Mouse (Mus musculus) limb, embryonic 11.5 days (tissue): ENCODE measurements around the gene Fkbp4. TPM values are rescaled to one million over a fixed set of nuclear protein-coding genes. Genes with fewer than 3 reads are reported as not detected.
A peak's percentile ranks its signal among the peaks of the same experiment; 100 is the strongest.

ENCODE experiments used
- ATAC-seq: fragments of 200-750 bp; cut with Nextera tagmentation; 2 replicates; pipeline ENCODE4 v1.8.0; 2017; ENCODE audit warnings: low read depth; ENCODE audit not compliant: insufficient number of reproducible peaks, low FRiP score, low TSS enrichment
- DNase-seq: peaks from one replicate; pipeline ENCODE4 v3.0.0-alpha.2; 2015; ENCODE audit warnings: low spot score
- H3K27ac ChIP-seq: fragments of 300-500 bp; sonication (generic); replicated peaks from 2 replicates; pipeline ENCODE4 v1.5.1; 2014; ENCODE audit warnings: low read depth, mild to moderate bottlenecking, low read length
- H3K27me3 ChIP-seq: fragments of 300-500 bp; sonication (generic); 2 replicates; pipeline ENCODE4 v1.6.1; 2014; ENCODE audit warnings: mild to moderate bottlenecking, low read length, mixed read lengths; ENCODE audit not compliant: control insufficient read depth, insufficient read depth
- H3K36me3 ChIP-seq: fragments of 300-500 bp; sonication (generic); 2 replicates; pipeline ENCODE4 v1.6.1; 2014; ENCODE audit warnings: mild to moderate bottlenecking, low read length, moderate library complexity, mixed read lengths; ENCODE audit not compliant: control insufficient read depth, insufficient read depth
- H3K4me1 ChIP-seq: fragments of 300-500 bp; sonication (generic); 2 replicates; pipeline ENCODE4 v1.6.1; 2014; ENCODE audit warnings: low read length, mixed read lengths; ENCODE audit not compliant: control insufficient read depth, insufficient read depth
- H3K4me2 ChIP-seq: fragments of 300-500 bp; sonication (generic); 2 replicates; pipeline ENCODE4 v1.6.1; 2014; ENCODE audit warnings: low read depth, mild to moderate bottlenecking, moderate library complexity; ENCODE audit not compliant: severe bottlenecking
- H3K4me3 ChIP-seq: fragments of 300-500 bp; sonication (generic); 2 replicates; pipeline ENCODE4 v1.5.1; 2014; ENCODE audit warnings: low read depth, low read length
- H3K9ac ChIP-seq: fragments of 300-500 bp; sonication (generic); 2 replicates; pipeline ENCODE4 v1.6.1; 2014; ENCODE audit warnings: mild to moderate bottlenecking, low read length
- H3K9me3 ChIP-seq: fragments of 300-500 bp; sonication (generic); 2 replicates; pipeline ENCODE4 v1.6.1; 2016; ENCODE audit warnings: low read length; ENCODE audit not compliant: control insufficient read depth
- WGBS: fragments of 180-500 bp; shearing (Covaris S2); extraction: QIAGEN DNeasy Blood & Tissue Kit; methylation state at CpG from one replicate; pipeline ENCODE4 v1.1.7; 2014; 5-methylcytosine and 5-hydroxymethylcytosine counted together
- polyA plus RNA-seq: library from polyadenylated mRNA; unstranded; fragments of >200 nt; fragmentation: Nextera tagmentation; extraction: Ambion mirVana; gene quantifications from 2 replicates; pipeline ENCODE4 v1.2.1, GENCODE M21; 2014

Fkbp4 gene
- 671 and 692 TPM in 2 replicates for polyA plus RNA-seq

DNA sequence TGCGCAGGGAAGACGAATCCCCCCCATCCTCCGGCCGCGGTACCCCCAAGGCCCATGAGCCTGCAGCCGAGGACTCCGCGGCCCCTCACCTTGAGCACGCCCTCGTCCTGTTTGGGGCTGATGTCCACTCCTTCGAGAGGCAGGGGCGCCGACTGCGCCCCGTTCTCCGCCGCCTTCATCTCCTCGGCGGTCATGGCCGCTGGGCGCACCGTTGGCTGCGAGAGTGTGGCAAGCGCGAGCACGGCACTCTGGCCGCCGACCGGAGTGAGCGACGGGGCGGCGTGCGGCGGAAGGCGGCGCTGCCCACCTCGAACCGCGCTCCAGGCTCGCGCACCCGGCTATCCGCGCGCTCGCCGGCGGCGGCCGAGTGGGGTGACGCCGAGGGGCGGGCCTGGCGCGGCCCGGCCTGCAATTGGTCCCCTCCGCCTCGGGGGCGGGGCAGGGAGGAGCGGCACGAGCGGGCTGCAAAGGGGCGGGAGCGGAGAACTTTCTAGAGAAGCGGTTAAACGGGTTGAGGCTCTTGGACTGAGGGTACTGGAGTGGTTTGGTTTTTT, at the start of gene Fkbp4:
TSS of gene Fkbp4 (minus strand) at position 361 of the 554 bp plus-strand sequence.
- ATAC-seq (peak; percentile 90), DNase-seq (peak; percentile 94)
- peak within 1 kb of the TSS; percentile 87 for H3K27ac ChIP-seq
- H3K27me3 ChIP-seq, result no peaks in the 10 kb centered on the region
- H3K36me3 ChIP-seq, result peaks cover 23% of the 10 kb centered on the region; the same call in 1 of the 2 replicates
- no peaks in the 10 kb centered on the region for H3K9me3 ChIP-seq
- H3K4me2 ChIP-seq, result peak within 1 kb of the TSS; percentile 51
- H3K4me1 ChIP-seq, result peaks cover 5% of the 10 kb centered on the region
- H3K9ac ChIP-seq, result peak within 1 kb of the TSS; percentile 98
- peak within 1 kb of the TSS; percentile 98 for H3K4me3 ChIP-seq
- WGBS, result under 1% methylated on average over 67 of the region's 67 CpGs

DNA sequence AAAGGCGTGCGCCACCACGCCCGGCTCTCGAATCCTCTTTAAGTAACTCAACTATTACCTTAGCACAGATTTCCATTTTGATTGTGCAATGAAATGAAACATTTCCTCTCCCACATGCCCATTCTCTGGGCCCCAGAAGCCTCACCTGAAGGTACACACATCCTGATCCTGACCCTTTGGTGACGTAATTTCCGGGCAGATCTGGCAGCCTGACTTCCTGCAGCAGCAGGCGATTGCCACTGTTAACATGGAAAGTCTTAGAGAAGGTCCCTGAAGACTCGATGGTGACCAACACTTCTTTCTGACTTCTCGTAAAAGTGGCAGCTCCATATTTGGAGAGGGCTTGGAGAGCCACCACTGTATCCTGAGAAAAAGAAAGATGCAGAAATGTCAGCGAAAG, 49.3 kb upstream of the Fkbp4 start:
- DNase-seq (no peak), ATAC-seq (no peak)
- H3K4me2 ChIP-seq, result no peak overlapping the region
- no peak overlapping the region for H3K27ac ChIP-seq
- H3K9me3 ChIP-seq, result no peaks in the 10 kb centered on the region
- no peaks in the 10 kb centered on the region for H3K27me3 ChIP-seq
- no peak overlapping the region for H3K4me3 ChIP-seq
- 91% methylated on average over 11 of the region's 11 CpGs for WGBS
- no peak overlapping the region for H3K9ac ChIP-seq
- no peaks in the 10 kb centered on the region for H3K36me3 ChIP-seq
- no peaks in the 10 kb centered on the region for H3K4me1 ChIP-seq

DNA sequence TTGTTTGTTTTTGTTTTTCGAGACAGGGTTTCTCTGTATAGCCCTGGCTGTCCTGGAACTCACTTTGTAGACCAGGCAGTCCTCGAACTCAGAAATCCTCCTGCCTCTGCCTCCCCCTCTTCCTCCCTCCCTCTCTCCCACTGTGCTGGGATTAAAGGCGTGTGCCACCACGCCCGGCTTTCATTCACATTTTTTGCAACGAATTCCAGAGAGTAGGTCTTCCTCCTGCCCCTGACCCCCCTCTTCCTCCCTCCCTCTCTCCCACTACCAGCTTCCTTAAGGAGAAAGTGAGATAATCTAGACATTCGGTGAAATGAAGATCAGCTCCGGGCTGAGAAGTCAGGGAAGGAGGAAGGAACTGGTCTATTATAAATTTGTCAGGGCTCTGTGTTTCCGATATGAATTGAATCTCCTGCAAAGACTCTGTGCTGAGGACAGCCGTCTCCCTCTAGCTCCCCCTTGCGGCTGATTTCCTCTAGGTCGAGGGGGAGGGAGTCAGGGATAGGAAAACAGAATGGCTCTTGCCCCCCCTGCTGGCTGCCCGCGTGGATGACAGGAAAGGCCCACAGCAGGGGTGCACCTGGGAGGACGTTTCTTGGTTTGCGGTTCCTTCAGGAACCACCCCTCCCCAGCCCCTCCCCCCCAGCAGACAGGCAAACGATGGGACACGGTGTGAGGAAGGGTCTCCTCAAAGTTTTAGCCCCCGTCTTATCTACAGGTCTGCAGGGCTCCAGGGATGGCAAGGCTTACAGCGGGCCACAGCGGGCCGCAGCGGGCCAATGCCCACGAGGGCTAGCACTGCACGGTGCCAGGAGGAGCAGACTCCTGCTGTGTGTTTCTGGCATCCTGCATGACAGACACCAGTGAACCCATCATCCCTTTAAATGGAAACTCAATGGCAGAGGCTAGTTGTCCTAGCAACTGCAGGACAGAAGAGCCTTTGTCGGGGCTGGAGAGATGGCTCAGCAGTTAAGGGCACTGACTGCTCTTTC, 41.3 kb upstream of the Fkbp4 start:
- ATAC-seq, result peak; percentile 84

DNA sequence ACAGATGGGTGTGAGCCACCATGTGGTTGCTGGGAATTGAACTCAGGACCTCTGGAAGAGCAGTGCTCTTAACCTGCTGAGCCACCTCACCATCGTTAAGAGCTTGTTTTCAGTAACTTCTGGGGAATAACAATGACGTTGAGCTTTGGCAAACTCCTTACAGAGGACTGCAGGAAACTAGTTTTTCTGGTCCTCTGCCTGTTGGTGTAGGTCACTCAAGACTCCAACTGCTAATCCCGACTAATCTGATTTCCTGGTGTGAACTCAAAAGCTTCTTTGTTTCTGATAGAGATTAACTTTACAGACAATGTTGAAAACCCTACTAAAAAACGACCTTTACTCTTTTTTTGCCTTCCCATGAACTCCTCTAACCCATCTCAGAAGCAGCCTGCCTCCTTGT, 39.0 kb upstream of the Fkbp4 start:
- Histone ChIP-seq H3K36me3 (no peaks in the 10 kb centered on the region), H3K4me3 (no peak overlapping the region), H3K27ac (no peak overlapping the region), H3K9ac (no peak overlapping the region), H3K4me1 (no peaks in the 10 kb centered on the region), H3K9me3 (no peaks in the 10 kb centered on the region), H3K27me3 (no peaks in the 10 kb centered on the region), H3K4me2 (no peak overlapping the region)
- ATAC-seq, result no peak
- WGBS, result 28% methylated on average over 4 of the region's 4 CpGs
- no peak for DNase-seq

More for the DNA sequence above, 41.3 kb upstream of the Fkbp4 start:
- Histone ChIP-seq H3K27ac (no peak overlapping the region), H3K9me3 (no peaks in the 10 kb centered on the region), H3K27me3 (no peaks in the 10 kb centered on the region), H3K4me2 (no peak overlapping the region), H3K4me3 (no peak overlapping the region), H3K4me1 (no peaks in the 10 kb centered on the region), H3K9ac (no peak overlapping the region), H3K36me3 (no peaks in the 10 kb centered on the region)
- 23% methylated on average over 26 of the region's 26 CpGs for WGBS
- DNase-seq, result peak; percentile 99

DNA sequence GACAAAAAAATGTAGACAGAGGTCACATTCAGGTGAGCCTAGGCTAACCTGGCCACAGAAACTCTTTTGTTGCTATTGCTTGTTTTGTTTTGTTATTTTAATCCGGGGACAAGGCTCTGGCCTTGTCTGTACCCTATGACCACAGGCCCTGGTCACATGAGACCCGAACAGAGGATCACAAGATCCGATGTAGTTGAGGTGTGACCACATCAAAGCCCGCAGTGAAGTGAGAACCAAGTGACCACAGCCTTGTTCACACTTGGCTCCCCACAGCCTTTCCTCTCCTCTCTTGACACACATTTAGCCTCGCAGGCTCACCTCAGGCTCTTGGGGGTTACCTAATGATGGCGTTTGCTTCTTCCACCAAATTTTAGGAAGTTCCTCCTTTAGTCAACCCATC, 35.6 kb upstream of the Fkbp4 start:
- no peak for ATAC-seq
- H3K27ac ChIP-seq, result no peak overlapping the region
- WGBS, result 78% methylated on average over 6 of the region's 6 CpGs

DNA sequence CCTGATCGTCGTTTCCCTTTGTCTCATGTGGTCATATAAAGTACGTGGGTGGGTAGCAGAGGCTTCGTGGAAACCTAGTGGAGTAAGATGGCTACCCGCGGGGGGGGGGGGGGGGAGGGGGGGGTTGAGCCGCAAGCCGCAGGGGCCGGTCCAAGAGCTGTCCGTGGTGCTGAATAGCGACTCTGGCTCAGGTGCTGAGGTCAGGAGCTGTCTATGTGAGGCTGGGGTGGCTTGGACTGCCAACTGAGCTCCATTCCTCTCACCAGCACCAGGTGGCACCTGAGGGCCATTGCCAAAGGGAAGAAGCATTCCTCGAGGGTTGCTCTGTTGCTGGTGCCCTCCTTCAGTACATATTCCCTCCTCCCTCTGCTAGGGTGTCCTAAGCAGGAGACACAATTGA, 31.0 kb upstream of the Fkbp4 start:
- Histone ChIP-seq H3K9me3 (no peaks in the 10 kb centered on the region), H3K27ac (no peak overlapping the region), H3K27me3 (no peaks in the 10 kb centered on the region), H3K4me3 (no peak overlapping the region), H3K4me2 (no peak overlapping the region), H3K9ac (no peak overlapping the region), H3K4me1 (no peaks in the 10 kb centered on the region), H3K36me3 (no peaks in the 10 kb centered on the region)
- WGBS, result 5% methylated on average over 10 of the region's 12 CpGs
- DNase-seq (peak; percentile 82), ATAC-seq (no peak)

More for the DNA sequence above, 35.6 kb upstream of the Fkbp4 start:
- no peaks in the 10 kb centered on the region for H3K4me1 ChIP-seq
- H3K27me3 ChIP-seq, result no peaks in the 10 kb centered on the region
- no peak overlapping the region for H3K4me3 ChIP-seq
- no peaks in the 10 kb centered on the region for H3K9me3 ChIP-seq
- no peaks in the 10 kb centered on the region for H3K36me3 ChIP-seq
- no peak overlapping the region for H3K4me2 ChIP-seq
- no peak for DNase-seq
- no peak overlapping the region for H3K9ac ChIP-seq

DNA sequence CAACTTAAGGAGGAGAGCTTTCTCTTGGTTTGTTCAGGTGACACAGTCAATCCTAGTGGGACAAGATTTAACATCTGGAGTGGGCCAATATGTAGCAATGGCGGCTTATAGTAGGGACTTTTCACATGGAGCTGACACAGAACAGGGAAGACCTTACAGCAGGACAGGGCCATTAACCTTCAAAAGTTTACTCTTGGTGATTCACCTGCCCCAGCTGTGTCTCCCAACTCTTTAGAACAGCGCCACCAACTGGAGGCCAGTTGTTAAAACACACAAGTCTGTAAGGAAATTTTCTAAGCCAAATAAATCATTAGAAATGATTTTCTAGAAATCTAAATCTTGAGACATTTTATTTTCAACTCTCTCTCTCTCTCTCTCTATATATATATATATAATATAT, 28.8 kb upstream of the Fkbp4 start:
- H3K27me3 ChIP-seq, result no peaks in the 10 kb centered on the region
- H3K27ac ChIP-seq, result no peak overlapping the region
- DNase-seq (no peak), ATAC-seq (no peak)
- no peaks in the 10 kb centered on the region for H3K36me3 ChIP-seq
- H3K4me2 ChIP-seq, result no peak overlapping the region
- no peaks in the 10 kb centered on the region for H3K9me3 ChIP-seq
- H3K9ac ChIP-seq, result no peak overlapping the region
- H3K4me1 ChIP-seq, result no peaks in the 10 kb centered on the region
- H3K4me3 ChIP-seq, result no peak overlapping the region
- 39% methylated on average over 2 of the region's 2 CpGs for WGBS

DNA sequence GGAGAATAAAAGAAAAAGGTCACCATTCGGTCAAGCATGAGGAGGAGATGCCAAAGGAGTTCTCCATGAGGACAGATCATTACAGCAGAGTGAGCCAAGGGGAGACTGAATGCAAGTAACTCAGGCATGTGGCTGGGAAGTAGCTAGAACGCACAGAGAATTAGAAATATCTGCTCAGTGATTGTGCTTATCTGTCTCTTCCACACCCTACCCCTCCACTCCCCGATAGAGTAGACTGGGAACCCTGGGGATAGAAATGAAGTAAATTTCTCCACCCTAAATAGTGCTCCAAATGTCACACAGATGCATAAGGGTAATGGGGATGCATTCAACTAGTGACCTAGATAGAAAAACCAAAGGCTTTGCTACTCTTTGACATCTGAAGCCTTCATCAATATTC, 28.1 kb upstream of the Fkbp4 start:
- WGBS, result 90% methylated on average over 3 of the region's 3 CpGs
- Histone ChIP-seq H3K4me2 (no peak overlapping the region), H3K27me3 (no peaks in the 10 kb centered on the region), H3K4me3 (no peak overlapping the region), H3K9ac (no peak overlapping the region), H3K27ac (no peak overlapping the region), H3K9me3 (no peaks in the 10 kb centered on the region), H3K36me3 (no peaks in the 10 kb centered on the region), H3K4me1 (no peaks in the 10 kb centered on the region)
- DNase-seq (no peak), ATAC-seq (no peak)
